In genomic region chr1:75728859-75729258, GRCm38 (mm10) we compare ENCODE assay signal across 15 mouse cellular contexts.
DNase-seq lines count a peak whose midpoint lies in the region; TF ChIP-seq lines count a peak whose summit lies in the region.
"Had no signal": no experiment of that assay in that cellular context is flagged by ENCODE, and none has a peak within 500 bp of the region (broad histone marks: within the 10 kb centered on the region; RNA-seq: fewer than 3 reads in every experiment).

No protein-coding gene starts in this region.

- no peak overlapping the region for H3K27ac ChIP-seq in hindbrain, embryonic 10.5 days
- H3K27ac ChIP-seq in thymus, adult 2 months (ENCODE audit: control insufficient read depth, insufficient read depth, low read length): no peak overlapping the region
- H3K27ac ChIP-seq: forebrain, embryonic 13.5 days; liver, embryonic 13.5 days; midbrain, embryonic 15.5 days had no signal

- TF ChIP-seq POLR2A in thymus, adult 2 months (IDR thresholded peaks at IDR 0.05; ENCODE audit: control insufficient read depth, extremely low read depth, insufficient read depth, low read length, poor library complexity): no peak

- no peaks in the 10 kb centered on the region for H3K36me3 ChIP-seq in hindbrain, embryonic 10.5 days
- no peaks in the 10 kb centered on the region for H3K36me3 ChIP-seq in thymus, adult 2 months (ENCODE audit: control insufficient read depth, insufficient read depth, low read length)
- H3K36me3 ChIP-seq: liver, embryonic 13.5 days; midbrain, embryonic 15.5 days had no signal

- TF ChIP-seq CTCF in thymus, adult 2 months (IDR thresholded peaks at IDR 0.05; ENCODE audit: borderline replicate concordance, control insufficient read depth, extremely low read depth, insufficient read depth, low read length, poor library complexity): no peak

- H3K4me3 ChIP-seq in hindbrain, embryonic 10.5 days: no peak overlapping the region
- no peak overlapping the region for H3K4me3 ChIP-seq in thymus, adult 2 months (ENCODE audit: control insufficient read depth, insufficient read depth, low read length)
- H3K4me3 ChIP-seq: forebrain, embryonic 13.5 days; liver, embryonic 13.5 days; midbrain, embryonic 15.5 days had no signal

- no peaks in the 10 kb centered on the region for H3K27me3 ChIP-seq in hindbrain, embryonic 10.5 days (ENCODE audit: insufficient read depth, poor library complexity, severe bottlenecking)
- no peaks in the 10 kb centered on the region for H3K27me3 ChIP-seq in thymus, adult 2 months (ENCODE audit: control insufficient read depth, insufficient read depth, low read length)
- H3K27me3 ChIP-seq: forebrain, embryonic 13.5 days; liver, embryonic 13.5 days; midbrain, embryonic 15.5 days had no signal

- no peaks in the 10 kb centered on the region for H3K9me3 ChIP-seq in hindbrain, embryonic 10.5 days
- H3K9me3 ChIP-seq: forebrain, embryonic 13.5 days; liver, embryonic 13.5 days; midbrain, embryonic 15.5 days had no signal

- DNase-seq in left cerebral cortex, adult 18-20 months (ENCODE audit: low spot score in 2 of 2): peak; percentile 32 to 48
- DNase-seq in left cerebral cortex, adult 11 months (ENCODE audit: low spot score): no peak
- peak; percentile 84 to 92 for DNase-seq in layer of hippocampus, adult 18-20 months (ENCODE audit: low spot score in 2 of 2)
- peak; percentile 73 to 80 for DNase-seq in layer of hippocampus, postnatal 36 days
- DNase-seq in right cerebral cortex, postnatal 4 days: peak; percentile 20
- DNase-seq in hindbrain, embryonic 10.5 days (ENCODE audit: low spot score): no peak
- DNase-seq in thymus, adult 2 months: no peak
- no peak for DNase-seq in spleen, postnatal 4 days (ENCODE audit: low spot score in 2 of 2)
- DNase-seq: adrenal gland, postnatal 36 days; kidney, adult 8-10 months; kidney, postnatal 25 days; liver, embryonic 13.5 days; retina, postnatal 1 day had no signal

- 0 out of 2 replicates have a peak, but pooled peaks cover 8% of the 10 kb centered on the region for H3K4me1 ChIP-seq in hindbrain, embryonic 10.5 days (replicated peaks)
- H3K4me1 ChIP-seq in thymus, adult 2 months (replicated peaks; ENCODE audit: control insufficient read depth, insufficient read depth, low read length): no peaks in the 10 kb centered on the region
- H3K4me1 ChIP-seq: liver, embryonic 13.5 days; midbrain, embryonic 15.5 days had no signal

- 80% methylated on average over 2 of the region's 2 CpGs for WGBS in hindbrain, embryonic 10.5 days
- WGBS in thymus, adult 2 months: 71% methylated on average over 2 of the region's 2 CpGs

Comparison
In these comparisons a context has a peak if more than half of its experiments do, and no peak if none do; other contexts are left out.
1. DNase-seq: peak in left cerebral cortex, adult 18-20 months (2 of 2), layer of hippocampus, adult 18-20 months (2 of 2), layer of hippocampus, postnatal 36 days (2 of 2) and right cerebral cortex, postnatal 4 days (single experiment); none in left cerebral cortex, adult 11 months (single experiment), hindbrain, embryonic 10.5 days (single experiment), thymus, adult 2 months (single experiment) and spleen, postnatal 4 days (0 of 2).